Mouse (Mus musculus) B cell, adult 2 months (primary cell): Measurements from ENCODE around the gene Ehd1.

Experiments
- DNase-seq, 2 experiments: peaks; one replicate each; pipeline ENCODE4 v3.0.0; 2022

Gene Ehd1

GRCm38 (mm10) chr19:6276426-6277421 is at the start of gene Ehd1:
Ehd1 (plus strand) TSS chr19:6276725.
- peak; percentile 98 for DNase-seq

- DNase-seq, result no peak
Observed at GRCm38 (mm10) chr19:6226763-6227162, 49.8 kb upstream of the Ehd1 start.

- DNase-seq, result no peak
Observed at GRCm38 (mm10) chr19:6227864-6228263, 48.7 kb upstream of the Ehd1 start.

GRCm38 (mm10) chr19:6230411-6230810 is 46.1 kb upstream of the Ehd1 start:
- DNase-seq, result no peak

- no peak for DNase-seq
Observed at GRCm38 (mm10) chr19:6231036-6231435, 45.5 kb upstream of the Ehd1 start.

- no peak for DNase-seq
Observed at GRCm38 (mm10) chr19:6233647-6234046, 42.9 kb upstream of the Ehd1 start.

GRCm38 (mm10) chr19:6234337-6235083 is 42.0 kb upstream of the Ehd1 start:
- DNase-seq, result no peak

- DNase-seq, result peak; percentile 96 to 97
Observed at GRCm38 (mm10) chr19:6235084-6236052, 41.2 kb upstream of the Ehd1 start, which contains the start of gene Ppp2r5b. Ppp2r5b (minus strand) TSS chr19:6235872.

- peak; percentile 79 to 83 for DNase-seq
Observed at GRCm38 (mm10) chr19:6236053-6236441, 40.5 kb upstream of the Ehd1 start.

- DNase-seq, result no peak
Observed at GRCm38 (mm10) chr19:6236842-6237241, 39.7 kb upstream of the Ehd1 start.

- no peak for DNase-seq
Observed at GRCm38 (mm10) chr19:6238740-6239139, 37.8 kb upstream of the Ehd1 start.

- no peak for DNase-seq
Observed at GRCm38 (mm10) chr19:6240136-6240535, 36.4 kb upstream of the Ehd1 start.

- DNase-seq, result no peak
Observed at GRCm38 (mm10) chr19:6240725-6241124, 35.8 kb upstream of the Ehd1 start.

GRCm38 (mm10) chr19:6241274-6242107 is 35.0 kb upstream of the Ehd1 start, which contains the start of gene Atg2a:
Atg2a (plus strand) TSS chr19:6241668.
- peak; percentile 99 for DNase-seq

GRCm38 (mm10) chr19:6242281-6242680 is 34.2 kb upstream of the Ehd1 start:
- peak; percentile 84 to 88 for DNase-seq

- no peak for DNase-seq
Observed at GRCm38 (mm10) chr19:6243226-6243625, 33.3 kb upstream of the Ehd1 start.

- DNase-seq, result no peak
Observed at GRCm38 (mm10) chr19:6245806-6246205, 30.7 kb upstream of the Ehd1 start.

- no peak for DNase-seq
Observed at GRCm38 (mm10) chr19:6247526-6248300, 28.8 kb upstream of the Ehd1 start.

- DNase-seq, result no peak
Observed at GRCm38 (mm10) chr19:6253021-6253420, 23.5 kb upstream of the Ehd1 start.

- peak; percentile 59 to 61 for DNase-seq
Observed at GRCm38 (mm10) chr19:6260428-6260827, 16.1 kb upstream of the Ehd1 start.

GRCm38 (mm10) chr19:6260946-6261345 is 15.6 kb upstream of the Ehd1 start:
- peak in 1 of 2 experiments; percentile 49 for DNase-seq
